Mouse (Mus musculus) embryonic facial prominence, embryonic 12.5 days (tissue): ENCODE data around the gene Kmt2e. TPM values are rescaled to one million over a fixed set of nuclear protein-coding genes. Genes with fewer than 3 reads are reported as not detected.

Experiments
- ATAC-seq: fragments of 200-750 bp; cut with Nextera tagmentation; 2 replicates; pipeline ENCODE4 v1.8.0; 2017; ENCODE audit not compliant: insufficient number of reproducible peaks, insufficient read depth, low FRiP score, low TSS enrichment
- H3K27ac ChIP-seq: fragments of 300-500 bp; sonication (generic); 2 replicates; pipeline ENCODE4 v1.5.1; 2016; ENCODE audit warnings: mild to moderate bottlenecking
- H3K27me3 ChIP-seq: fragments of 300-500 bp; sonication (generic); 2 replicates; pipeline ENCODE4 v1.6.1; 2016; ENCODE audit warnings: mild to moderate bottlenecking, moderate library complexity
- H3K36me3 ChIP-seq: fragments of 300-500 bp; sonication (generic); 2 replicates; pipeline ENCODE4 v1.6.1; 2016; ENCODE audit warnings: mild to moderate bottlenecking
- H3K4me1 ChIP-seq: fragments of 300-500 bp; sonication (generic); 2 replicates; pipeline ENCODE4 v1.6.1; 2016
- H3K4me2 ChIP-seq: fragments of 300-500 bp; sonication (generic); replicated peaks from 2 replicates; pipeline ENCODE4 v1.6.1; 2016; ENCODE audit warnings: mild to moderate bottlenecking, moderate library complexity
- H3K4me3 ChIP-seq: fragments of 300-500 bp; sonication (generic); 2 replicates; pipeline ENCODE4 v1.5.1; 2016; ENCODE audit warnings: mild to moderate bottlenecking
- H3K9ac ChIP-seq: fragments of 300-500 bp; sonication (generic); 2 replicates; pipeline ENCODE4 v1.6.1; 2016; ENCODE audit warnings: mild to moderate bottlenecking, moderate library complexity
- H3K9me3 ChIP-seq: fragments of 300-500 bp; sonication (generic); 2 replicates; pipeline ENCODE4 v1.6.1; 2016; ENCODE audit warnings: mild to moderate bottlenecking, moderate library complexity
- WGBS: fragments of 180-500 bp; shearing (Covaris S2); methylation state at CpG from one replicate; pipeline ENCODE4 v1.1.7; 2016; 5-methylcytosine and 5-hydroxymethylcytosine counted together
- polyA plus RNA-seq: library from polyadenylated mRNA; unstranded; fragments of >200 nt; fragmentation: Nextera tagmentation; extraction: Ambion mirVana; gene quantifications from 2 replicates; pipeline ENCODE4 v1.2.1, GENCODE M21; 2016

Kmt2e gene
- polyA plus RNA-seq, 1 experiment from 2014 or later, result 120 TPM

DNA sequence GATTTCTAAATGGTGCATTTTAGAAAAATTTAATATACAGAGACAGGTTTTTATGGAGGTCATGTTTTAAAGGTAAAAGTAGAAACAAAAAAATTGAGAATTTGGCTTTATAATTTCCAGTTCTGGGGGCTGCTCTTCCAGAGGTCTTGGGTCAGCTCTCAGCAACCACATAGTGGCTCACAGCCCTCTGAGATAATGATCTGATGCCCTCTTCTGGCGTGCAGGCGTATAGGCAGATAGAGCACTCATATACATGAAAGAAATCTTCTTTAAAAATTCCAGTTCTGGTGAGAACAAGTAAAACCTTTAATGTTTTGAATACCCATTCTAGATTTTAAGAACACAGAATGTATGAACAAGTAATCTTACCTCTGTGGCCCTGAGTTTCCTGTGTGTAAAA is 56.6 kb downstream of the Kmt2e start:
- no peak for ATAC-seq
- Histone ChIP-seq H3K9me3 (no peaks in the 10 kb centered on the region), H3K27me3 (no peaks in the 10 kb centered on the region), H3K9ac (no peak overlapping the region), H3K4me2 (no peak overlapping the region), H3K27ac (no peak overlapping the region), H3K36me3 (peaks cover 75% of the 10 kb centered on the region), H3K4me1 (no peaks in the 10 kb centered on the region), H3K4me3 (no peak overlapping the region)
- 51% methylated on average over 2 of the region's 2 CpGs for WGBS

DNA sequence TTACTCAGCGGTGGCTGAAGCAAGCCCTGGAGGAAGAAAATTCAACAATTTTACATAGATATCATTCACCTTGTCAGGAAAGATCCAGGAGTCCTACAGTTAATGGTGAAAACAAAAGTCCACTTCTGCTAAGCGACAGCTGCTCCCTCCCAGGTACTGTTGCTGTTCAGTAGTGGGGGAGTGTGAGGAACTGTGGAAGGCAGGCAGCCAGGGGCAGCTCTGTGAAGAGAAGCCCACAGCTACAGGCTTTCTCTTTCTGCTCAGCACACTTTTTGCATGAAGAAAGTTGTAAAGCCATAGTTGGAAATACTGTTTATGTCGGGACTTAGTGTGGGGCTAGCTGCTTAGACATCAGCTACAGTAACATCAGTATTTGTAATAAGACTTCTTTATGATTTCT is 62.2 kb downstream of the Kmt2e start:
- Histone ChIP-seq H3K4me3 (no peak overlapping the region), H3K36me3 (peaks cover 76% of the 10 kb centered on the region), H3K9ac (no peak overlapping the region), H3K4me2 (no peak overlapping the region), H3K27ac (no peak overlapping the region), H3K9me3 (no peaks in the 10 kb centered on the region), H3K4me1 (no peaks in the 10 kb centered on the region), H3K27me3 (no peaks in the 10 kb centered on the region)
- 94% methylated on average over 3 of the region's 3 CpGs for WGBS
- ATAC-seq, result no peak

DNA sequence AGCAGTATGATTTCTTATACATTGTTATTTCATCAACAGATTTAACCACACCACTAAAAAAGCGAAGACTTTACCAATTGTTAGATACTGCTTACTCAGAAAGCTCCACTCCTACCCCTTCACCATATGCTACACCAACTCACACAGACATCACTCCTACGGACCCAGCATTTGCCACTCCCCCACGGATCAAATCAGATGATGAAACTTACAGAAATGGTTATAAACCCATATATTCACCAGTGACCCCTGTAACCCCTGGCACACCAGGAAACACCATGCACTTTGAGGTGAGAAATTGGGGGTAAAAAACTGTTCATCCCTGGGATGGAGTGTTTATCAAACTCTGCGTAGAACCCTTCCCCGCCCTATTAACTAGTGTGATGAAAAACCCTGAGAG is 62.7 kb downstream of the Kmt2e start:
- no peak for ATAC-seq
- Histone ChIP-seq H3K4me3 (no peak overlapping the region), H3K4me1 (peaks cover 5% of the 10 kb centered on the region; the same call in 1 of the 2 replicates), H3K27me3 (no peaks in the 10 kb centered on the region), H3K4me2 (no peak overlapping the region), H3K27ac (no peak overlapping the region), H3K36me3 (peaks cover 80% of the 10 kb centered on the region), H3K9me3 (no peaks in the 10 kb centered on the region), H3K9ac (no peak overlapping the region)
- 90% methylated on average over 5 of the region's 5 CpGs for WGBS

DNA sequence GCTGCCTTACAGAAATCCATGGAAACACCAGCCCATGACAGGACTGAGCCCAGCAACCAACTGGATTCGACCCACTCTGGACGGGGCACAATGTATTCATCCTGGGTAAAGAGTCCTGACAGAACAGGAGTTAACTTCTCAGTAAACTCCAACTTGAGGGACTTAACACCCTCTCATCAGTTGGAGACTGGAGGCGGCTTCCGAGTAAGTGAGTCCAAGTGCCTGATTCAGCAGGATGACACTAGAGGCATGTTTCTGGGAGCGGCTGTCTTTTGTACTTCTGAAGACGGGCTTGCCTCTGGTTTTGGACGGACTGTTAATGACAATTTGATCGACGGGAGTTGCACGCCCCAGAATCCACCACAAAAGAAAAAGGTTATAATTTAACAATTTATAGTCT is 63.7 kb downstream of the Kmt2e start:
- peaks cover 79% of the 10 kb centered on the region for H3K36me3 ChIP-seq
- no peaks in the 10 kb centered on the region for H3K27me3 ChIP-seq
- no peak overlapping the region for H3K27ac ChIP-seq
- WGBS, result 91% methylated on average over 10 of the region's 10 CpGs
- no peak overlapping the region for H3K4me2 ChIP-seq
- no peak for ATAC-seq
- H3K9ac ChIP-seq, result no peak overlapping the region
- H3K9me3 ChIP-seq, result no peaks in the 10 kb centered on the region
- H3K4me3 ChIP-seq, result no peak overlapping the region
- H3K4me1 ChIP-seq, result peaks cover 5% of the 10 kb centered on the region; the same call in 1 of the 2 replicates

DNA sequence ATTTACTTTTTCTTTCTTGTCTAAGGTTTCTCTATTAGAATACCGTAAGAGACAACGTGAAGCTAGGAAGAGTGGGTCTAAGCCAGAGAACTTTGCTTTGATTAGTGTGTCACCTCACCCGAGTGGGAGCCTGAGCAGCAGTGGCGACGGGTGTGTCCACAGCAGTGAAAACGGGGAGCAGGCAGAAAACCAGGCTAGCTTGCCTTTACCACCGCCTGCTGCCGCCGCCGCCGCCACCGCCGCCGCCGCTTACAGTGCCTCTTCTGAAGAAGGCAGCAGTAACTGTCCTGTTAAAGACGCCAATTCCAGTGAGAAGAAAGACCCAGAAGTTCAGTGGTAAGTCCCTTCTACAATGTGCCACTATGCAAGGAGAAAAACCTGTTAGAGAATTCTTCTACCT is 65.0 kb downstream of the Kmt2e start:
- Histone ChIP-seq H3K4me1 (peaks cover 5% of the 10 kb centered on the region; the same call in 1 of the 2 replicates), H3K4me3 (no peak overlapping the region), H3K9ac (no peak overlapping the region), H3K4me2 (no peak overlapping the region), H3K27ac (no peak overlapping the region), H3K9me3 (no peaks in the 10 kb centered on the region), H3K27me3 (no peaks in the 10 kb centered on the region), H3K36me3 (peaks cover 73% of the 10 kb centered on the region)
- 93% methylated on average over 16 of the region's 16 CpGs for WGBS
- no peak for ATAC-seq

DNA sequence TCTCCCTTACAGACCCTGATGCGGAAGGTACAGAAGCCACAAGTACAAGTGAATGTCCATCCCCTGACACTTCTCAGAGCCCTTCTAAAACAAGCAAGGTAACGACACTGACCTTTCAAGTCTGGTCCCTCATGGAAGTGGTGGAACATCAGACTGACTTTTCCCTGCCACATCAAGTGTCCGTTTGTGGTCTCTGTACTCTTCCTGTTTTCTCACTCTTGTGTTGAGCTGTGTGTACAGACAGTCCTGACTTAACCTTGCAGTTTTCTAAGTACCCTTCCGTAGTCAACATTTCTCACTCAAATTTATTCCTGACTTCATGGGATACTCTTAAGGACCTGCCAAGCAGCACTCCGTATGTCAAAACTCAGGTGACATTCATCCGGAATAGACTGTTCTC is 66.5 kb downstream of the Kmt2e start:
- Histone ChIP-seq H3K27me3 (no peaks in the 10 kb centered on the region), H3K9ac (no peak overlapping the region), H3K4me1 (peaks cover 5% of the 10 kb centered on the region; the same call in 1 of the 2 replicates), H3K4me3 (no peak overlapping the region), H3K9me3 (no peaks in the 10 kb centered on the region), H3K4me2 (no peak overlapping the region), H3K36me3 (peaks cover 72% of the 10 kb centered on the region), H3K27ac (no peak overlapping the region)
- WGBS, result 89% methylated on average over 6 of the region's 6 CpGs
- ATAC-seq, result no peak

DNA sequence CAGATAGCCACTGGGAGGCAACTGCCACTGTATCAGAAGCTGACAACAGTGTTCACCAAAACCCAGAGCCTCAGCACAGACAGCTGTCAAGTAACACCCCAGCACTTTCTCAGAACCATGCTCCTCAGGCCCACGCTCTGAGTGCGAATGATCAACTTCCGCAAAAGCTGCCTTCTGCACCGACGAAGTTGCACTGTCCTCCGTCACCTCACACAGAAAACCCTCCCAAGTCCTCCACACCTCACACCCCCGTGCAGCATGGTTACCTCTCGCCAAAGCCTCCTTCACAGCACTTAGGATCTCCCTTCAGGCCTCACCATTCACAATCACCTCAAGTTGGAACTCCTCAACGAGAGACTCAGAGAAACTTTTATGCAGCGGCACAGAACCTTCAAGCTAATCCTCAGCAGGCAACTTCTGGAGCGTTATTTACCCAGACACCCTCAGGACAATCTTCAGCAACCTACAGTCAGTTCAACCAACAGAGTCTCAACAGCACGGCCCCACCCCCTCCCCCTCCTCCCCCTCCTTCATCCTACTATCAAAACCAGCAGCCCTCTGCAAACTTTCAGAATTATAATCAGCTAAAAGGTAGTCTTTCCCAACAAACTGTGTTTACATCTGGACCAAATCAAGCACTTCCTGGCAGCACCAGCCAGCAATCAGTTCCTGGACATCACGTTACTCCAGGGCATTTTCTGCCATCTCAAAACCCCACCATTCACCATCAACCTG is 67.5 kb downstream of the Kmt2e start:
- WGBS, result 57% methylated on average over 13 of the region's 13 CpGs
- Histone ChIP-seq H3K9ac (no peak overlapping the region), H3K27me3 (no peaks in the 10 kb centered on the region), H3K4me1 (peaks cover 5% of the 10 kb centered on the region; the same call in 1 of the 2 replicates), H3K4me3 (no peak overlapping the region), H3K9me3 (no peaks in the 10 kb centered on the region), H3K36me3 (peaks cover 66% of the 10 kb centered on the region), H3K4me2 (no peak overlapping the region), H3K27ac (0 out of 2 replicates have a peak overlapping the region, but pooled peaks have one; percentile 63)
- ATAC-seq, result peak; percentile 69

DNA sequence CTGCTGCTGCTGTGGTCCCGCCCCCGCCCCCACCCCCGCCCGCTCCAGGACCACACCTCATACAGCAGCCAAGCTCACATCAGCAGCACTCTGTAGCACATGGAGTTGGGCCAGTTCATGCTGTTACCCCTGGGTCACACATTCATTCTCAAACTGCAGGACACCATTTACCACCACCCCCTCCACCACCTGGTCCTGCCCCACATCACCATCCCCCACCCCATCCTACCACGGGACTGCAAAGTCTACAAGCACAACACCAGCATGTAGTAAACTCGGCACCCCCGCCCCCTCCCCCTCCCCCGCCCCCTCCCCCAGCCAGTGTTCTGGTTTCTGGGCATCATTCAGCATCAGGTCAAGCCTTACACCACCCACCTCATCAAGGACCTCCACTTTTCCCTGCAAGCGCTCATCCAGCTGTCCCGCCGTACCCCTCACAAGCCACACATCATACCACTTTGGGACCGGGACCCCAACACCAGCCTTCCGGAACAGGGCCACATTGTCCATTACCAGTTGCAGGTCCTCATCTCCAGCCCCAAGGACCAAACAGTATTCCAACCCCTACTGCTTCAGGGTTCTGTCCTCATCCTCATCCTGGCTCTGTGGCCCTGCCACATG is 68.2 kb downstream of the Kmt2e start:
- 61% methylated on average over 11 of the region's 13 CpGs for WGBS
- Histone ChIP-seq H3K9me3 (no peaks in the 10 kb centered on the region), H3K36me3 (peaks cover 64% of the 10 kb centered on the region), H3K4me1 (peaks cover 5% of the 10 kb centered on the region; the same call in 1 of the 2 replicates), H3K4me2 (no peak overlapping the region), H3K27me3 (no peaks in the 10 kb centered on the region), H3K4me3 (no peak overlapping the region), H3K27ac (no peak overlapping the region), H3K9ac (no peak overlapping the region)
- peak; percentile 82 for ATAC-seq

DNA sequence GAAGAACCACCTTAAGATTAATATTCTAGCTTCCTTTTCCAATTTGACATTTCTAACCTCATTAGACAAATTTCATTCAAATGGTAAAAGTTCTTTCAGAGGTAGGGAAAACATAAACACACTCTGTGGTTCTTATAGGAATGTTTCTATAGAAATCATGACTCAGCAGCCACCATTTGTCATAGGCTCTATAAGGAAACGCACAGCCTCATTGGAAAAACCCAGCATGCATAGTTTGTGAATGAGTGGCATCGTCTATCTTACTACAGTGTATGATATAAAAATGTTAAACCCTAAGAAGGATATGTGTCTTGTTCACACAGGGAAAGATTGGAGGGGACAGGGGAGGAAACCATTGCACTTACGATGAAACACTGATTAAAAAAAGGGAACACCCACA is 71.3 kb downstream of the Kmt2e start:
- H3K9me3 ChIP-seq, result no peaks in the 10 kb centered on the region
- peaks cover 47% of the 10 kb centered on the region for H3K36me3 ChIP-seq
- no peaks in the 10 kb centered on the region for H3K27me3 ChIP-seq
- peaks cover 5% of the 10 kb centered on the region; the same call in 1 of the 2 replicates for H3K4me1 ChIP-seq
- WGBS, result 93% methylated on average over 3 of the region's 3 CpGs
- no peak overlapping the region for H3K4me2 ChIP-seq
- H3K9ac ChIP-seq, result no peak overlapping the region
- H3K4me3 ChIP-seq, result no peak overlapping the region
- ATAC-seq, result no peak
- H3K27ac ChIP-seq, result no peak overlapping the region

DNA sequence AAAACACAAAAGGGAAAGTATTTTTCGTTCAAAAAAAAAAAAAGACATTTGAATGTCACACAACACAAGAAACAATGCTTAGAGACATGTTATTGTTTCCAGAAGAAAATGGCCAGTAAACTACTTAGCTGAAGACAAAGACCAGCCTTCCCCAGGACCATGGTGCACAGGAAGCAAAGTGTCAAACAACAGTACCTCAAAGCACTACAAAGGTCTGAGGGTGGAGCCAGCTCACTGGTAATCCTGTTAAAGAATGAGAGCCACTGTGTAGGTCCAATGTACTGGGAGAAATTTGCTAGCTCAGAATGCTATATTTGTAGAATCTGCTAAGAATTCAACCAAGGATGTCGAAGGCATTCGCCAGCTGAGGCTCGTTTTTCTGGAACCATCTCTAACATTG is 73.0 kb downstream of the Kmt2e start:
- H3K9ac ChIP-seq, result no peak overlapping the region
- H3K4me2 ChIP-seq, result no peak overlapping the region
- no peak for ATAC-seq
- H3K27ac ChIP-seq, result no peak overlapping the region
- H3K36me3 ChIP-seq, result peaks cover 32% of the 10 kb centered on the region
- 83% methylated on average over 4 of the region's 4 CpGs for WGBS
- H3K9me3 ChIP-seq, result no peaks in the 10 kb centered on the region
- H3K4me1 ChIP-seq, result no peaks in the 10 kb centered on the region
- no peaks in the 10 kb centered on the region for H3K27me3 ChIP-seq
- no peak overlapping the region for H3K4me3 ChIP-seq

DNA sequence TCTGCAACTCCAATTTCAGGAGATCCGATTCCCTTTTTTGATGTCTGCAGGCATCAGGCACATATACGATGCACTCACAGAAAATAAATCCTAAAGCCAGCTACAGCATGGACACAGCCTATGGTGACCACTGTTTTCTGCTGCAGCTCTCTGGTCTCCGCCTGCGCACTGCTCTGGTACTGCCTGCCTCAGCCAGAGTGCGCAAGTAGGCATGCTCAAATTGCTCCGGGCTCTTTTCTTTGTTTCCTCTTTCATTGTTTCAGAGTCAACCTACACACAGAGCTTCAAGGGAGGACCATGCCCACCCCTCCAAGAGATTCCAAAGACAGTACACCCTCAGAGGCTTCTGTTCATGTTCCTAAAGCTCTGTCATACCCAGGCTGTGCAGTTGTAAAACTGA is 74.4 kb downstream of the Kmt2e start:
- Histone ChIP-seq H3K9me3 (no peaks in the 10 kb centered on the region), H3K27ac (no peak overlapping the region), H3K36me3 (peaks cover 31% of the 10 kb centered on the region), H3K4me1 (no peaks in the 10 kb centered on the region), H3K27me3 (no peaks in the 10 kb centered on the region), H3K9ac (no peak overlapping the region), H3K4me3 (no peak overlapping the region), H3K4me2 (no peak overlapping the region)
- no peak for ATAC-seq
- 86% methylated on average over 6 of the region's 6 CpGs for WGBS

DNA sequence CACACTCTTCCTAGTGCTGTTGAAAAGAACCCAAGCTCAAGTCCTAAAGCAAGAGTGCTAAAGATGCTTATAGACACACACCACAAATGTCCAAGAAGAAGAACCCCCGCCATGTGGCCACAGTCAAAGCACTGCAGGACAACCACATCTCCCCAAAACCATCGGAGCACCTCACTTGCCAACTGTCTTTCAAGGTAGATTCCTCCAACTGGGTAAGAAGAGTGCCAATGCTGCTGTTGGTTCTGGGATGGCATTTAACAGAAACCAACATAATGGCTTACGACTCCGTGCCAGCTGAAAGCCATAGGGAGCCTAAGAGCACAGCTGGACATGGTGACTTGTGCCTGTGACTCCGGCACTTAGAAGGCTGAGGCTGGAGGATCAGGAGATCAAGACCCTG is 77.2 kb downstream of the Kmt2e start:
- Histone ChIP-seq H3K4me3 (no peak overlapping the region), H3K9me3 (no peaks in the 10 kb centered on the region), H3K27ac (no peak overlapping the region), H3K9ac (no peak overlapping the region), H3K27me3 (no peaks in the 10 kb centered on the region), H3K4me2 (no peak overlapping the region), H3K36me3 (peaks cover 39% of the 10 kb centered on the region), H3K4me1 (no peaks in the 10 kb centered on the region)
- no peak for ATAC-seq
- WGBS, result 95% methylated on average over 5 of the region's 5 CpGs
